Mouse (Mus musculus): ENCODE results near the gene Gps1. TPM values are rescaled to one million over a fixed set of nuclear protein-coding genes. Genes with fewer than 3 reads are reported as not detected.

Gps1 gene
- total and polyA plus RNA-seq, 3 experiments = 158 to 184 (median 174) TPM

- H3K27ac ChIP-seq (ENCODE audit: insufficient read depth, low read depth) = no peak overlapping the region
- no peak overlapping the region for H3K4me3 ChIP-seq (replicated peaks in 1 of 3; ENCODE audit: low read depth in 2 of 3, low read length in 2 of 3, poor library complexity in 1 of 3)
- H3K79me2 ChIP-seq (replicated peaks; ENCODE audit: control insufficient read depth, extremely low read depth, insufficient read depth, poor library complexity, severe bottlenecking) = no peaks in the 10 kb centered on the region
- H3K27me3 ChIP-seq (replicated peaks) = no peaks in the 10 kb centered on the region
- no peak for TF ChIP-seq EP300 (IDR thresholded peaks at IDR 0.05; ENCODE audit: low read length)
- TF ChIP-seq MXI1 (IDR thresholded peaks at IDR 0.05; ENCODE audit: low read depth, low read length) = no peak
- TF ChIP-seq IRF4 (IDR thresholded peaks at IDR 0.05; ENCODE audit: low read depth, low read length) = no peak
- no peak for TF ChIP-seq SMC3 (IDR thresholded peaks at IDR 0.05; ENCODE audit: low read depth, low read length)
- TF ChIP-seq MYC (IDR thresholded peaks at IDR 0.05; ENCODE audit: low read depth, low read length) = no peak
- no peak for TF ChIP-seq USF2 (conservative IDR thresholded peaks at IDR 0.05; ENCODE audit: low read depth, low read length)
- TF ChIP-seq TBP (conservative IDR thresholded peaks at IDR 0.05; ENCODE audit: low read depth, low read length) = no peak
- TF ChIP-seq RAD21 (IDR thresholded peaks at IDR 0.05; ENCODE audit: low read depth, low read length) = no peak
- no peak for TF ChIP-seq NELFE (IDR thresholded peaks at IDR 0.05; ENCODE audit: low read depth, low read length)
- dilution Hi-C loops (cut with MboI; ENCODE audit: extremely low pct_ligation_motif_present, extremely low pct_unique_long_range_greater_than_20kb, low sequenced_read_pairs) = no loop called here
- no peak overlapping the region for H3K4me2 ChIP-seq (ENCODE audit: insufficient read depth, low read depth, poor library complexity, severe bottlenecking)
- H3K36me3 ChIP-seq (replicated peaks in 1 of 2; ENCODE audit: control insufficient read depth in 1 of 2, insufficient read depth in 1 of 2, low read length in 1 of 2) = peaks cover 36 to 53% of the 10 kb centered on the region in 2 experiments
- DNase-seq (ENCODE audit: extremely low read depth) = no peak
- no peak overlapping the region for H3K9ac ChIP-seq (ENCODE audit: insufficient read depth, low read depth)
- in situ Hi-C loops (cut with MboI; ENCODE audit: low pct_ligation_motif_present, low pct_unique_long_range_greater_than_20kb, low sequenced_read_pairs) = no loop called here
- H3K4me1 ChIP-seq (ENCODE audit: control insufficient read depth in 1 of 2, insufficient read depth in 2 of 2) = peaks cover 6 to 12% of the 10 kb centered on the region in 2 experiments
- H3K9me3 ChIP-seq (replicated peaks; ENCODE audit: low read length) = no peaks in the 10 kb centered on the region
Measured at GRCm38 (mm10) chr11:120804769-120805168, 20.7 kb downstream of the Gps1 start.

- H3K27ac ChIP-seq (ENCODE audit: insufficient read depth, low read depth) = no peak overlapping the region
- no peak overlapping the region for H3K4me3 ChIP-seq (replicated peaks in 1 of 3; ENCODE audit: low read depth in 2 of 3, low read length in 2 of 3, poor library complexity in 1 of 3)
- H3K79me2 ChIP-seq (replicated peaks; ENCODE audit: control insufficient read depth, extremely low read depth, insufficient read depth, poor library complexity, severe bottlenecking) = no peaks in the 10 kb centered on the region
- dilution Hi-C loops (cut with MboI; ENCODE audit: extremely low pct_ligation_motif_present, extremely low pct_unique_long_range_greater_than_20kb, low sequenced_read_pairs) (no loop called here), in situ Hi-C loops (cut with MboI; ENCODE audit: low pct_ligation_motif_present, low pct_unique_long_range_greater_than_20kb, low sequenced_read_pairs) (no loop called here)
- TF ChIP-seq POLR2AphosphoS2 (IDR thresholded peaks at IDR 0.05; ENCODE audit: low read depth, low read length) = peak; percentile 93
- peak; percentile 28; the same call in 1 of the 2 replicates for TF ChIP-seq POLR2A (IDR thresholded peaks at IDR 0.05; ENCODE audit: low read depth, low read length)
- no peak for TF ChIP-seq ZC3H11A (IDR thresholded peaks at IDR 0.05; ENCODE audit: low read depth, low read length)
- H3K36me3 ChIP-seq (replicated peaks in 1 of 2; ENCODE audit: control insufficient read depth in 1 of 2, insufficient read depth in 1 of 2, low read length in 1 of 2) = peaks cover 45 to 62% of the 10 kb centered on the region in 2 experiments
- no peak overlapping the region for H3K9ac ChIP-seq (ENCODE audit: insufficient read depth, low read depth)
- no peak overlapping the region for H3K4me2 ChIP-seq (ENCODE audit: insufficient read depth, low read depth, poor library complexity, severe bottlenecking)
- H3K27me3 ChIP-seq (replicated peaks) = no peaks in the 10 kb centered on the region
- peaks cover 3% of the 10 kb centered on the region in 2 experiments for H3K4me1 ChIP-seq (ENCODE audit: control insufficient read depth in 1 of 2, insufficient read depth in 2 of 2)
- H3K9me3 ChIP-seq (replicated peaks; ENCODE audit: low read length) = no peaks in the 10 kb centered on the region
- DNase-seq (ENCODE audit: extremely low read depth) = no peak
Measured at GRCm38 (mm10) chr11:120805375-120806298, 21.6 kb downstream of the Gps1 start.

- Histone ChIP-seq H3K9me3 (replicated peaks; ENCODE audit: low read length) (no peaks in the 10 kb centered on the region), H3K36me3 (replicated peaks in 1 of 2; ENCODE audit: control insufficient read depth in 1 of 2, insufficient read depth in 1 of 2, low read length in 1 of 2) (peaks cover 69 to 84% of the 10 kb centered on the region in 2 experiments), H3K27ac (ENCODE audit: insufficient read depth, low read depth) (no peak overlapping the region), H3K4me3 (replicated peaks in 1 of 3; ENCODE audit: low read depth in 2 of 3, low read length in 2 of 3, poor library complexity in 1 of 3) (no peak overlapping the region), H3K27me3 (replicated peaks) (no peaks in the 10 kb centered on the region), H3K79me2 (replicated peaks; ENCODE audit: control insufficient read depth, extremely low read depth, insufficient read depth, poor library complexity, severe bottlenecking) (no peaks in the 10 kb centered on the region), H3K9ac (ENCODE audit: insufficient read depth, low read depth) (no peak overlapping the region), H3K4me1 (ENCODE audit: control insufficient read depth in 1 of 2, insufficient read depth in 2 of 2) (no peaks in the 10 kb centered on the region), H3K4me2 (ENCODE audit: insufficient read depth, low read depth, poor library complexity, severe bottlenecking) (no peak overlapping the region)
- in situ Hi-C loops (cut with MboI; ENCODE audit: low pct_ligation_motif_present, low pct_unique_long_range_greater_than_20kb, low sequenced_read_pairs) (no loop called here), dilution Hi-C loops (cut with MboI; ENCODE audit: extremely low pct_ligation_motif_present, extremely low pct_unique_long_range_greater_than_20kb, low sequenced_read_pairs) (no loop called here)
- no peak for TF ChIP-seq USF2 (conservative IDR thresholded peaks at IDR 0.05; ENCODE audit: low read depth, low read length)
- TF ChIP-seq SIN3A (IDR thresholded peaks at IDR 0.05; ENCODE audit: low read length) = no peak
- TF ChIP-seq CTCF (conservative IDR thresholded peaks at IDR 0.05 in 1 of 2, IDR thresholded peaks at IDR 0.05 in 1 of 2; ENCODE audit: low read depth in 2 of 2, low read length in 2 of 2) = no peak
- no peak for TF ChIP-seq KAT2A (IDR thresholded peaks at IDR 0.05; ENCODE audit: insufficient replicate concordance, low read length)
- TF ChIP-seq POLR2A (IDR thresholded peaks at IDR 0.05; ENCODE audit: low read depth, low read length) = no peak
- DNase-seq (ENCODE audit: extremely low read depth) = no peak
Measured at GRCm38 (mm10) chr11:120808010-120808409, 23.9 kb downstream of the Gps1 start.

All from CH12.LX (cell line).